Mouse (Mus musculus) lung, postnatal 36 days (tissue): ENCODE results near the gene 3110040M04Rik.
"Not testable (repeated sequence)": the region's sequence is repeated elsewhere in the genome, so short reads cannot be mapped to it uniquely, and the experiment has no call there.

Source experiments
- DNase-seq: peaks from one replicate; pipeline ENCODE4 v3.0.0; 2022; ENCODE audit warnings: mixed read lengths

3110040M04Rik gene

DNA sequence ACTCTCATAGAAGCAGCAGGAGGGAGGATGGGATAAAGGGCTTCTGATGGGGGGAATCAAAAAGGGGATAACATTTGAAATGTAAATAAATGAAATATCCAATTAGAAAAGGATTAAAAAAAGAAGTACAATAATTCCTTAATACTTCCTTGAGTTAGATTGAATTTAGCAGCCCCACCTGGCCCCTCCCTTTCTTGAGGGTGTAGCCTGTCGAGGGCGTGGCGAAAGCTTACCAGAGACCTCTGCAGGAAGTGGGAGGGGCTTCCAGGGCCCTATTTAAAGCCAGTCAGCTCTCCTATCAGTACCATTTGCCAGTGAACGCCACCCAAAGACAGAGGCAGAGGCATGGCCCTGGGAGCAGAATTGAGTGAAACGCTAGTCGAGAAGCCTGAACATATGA, at the start of gene 3110040M04Rik:
Gene 3110040M04Rik (plus strand): TSS at position 304 of the 400 bp plus-strand sequence.
- not testable (repeated sequence) for DNase-seq

GRCm38 (mm10) chr1:151154131-151154530, 49.8 kb upstream of the 3110040M04Rik start:
- not testable (repeated sequence) for DNase-seq

DNA sequence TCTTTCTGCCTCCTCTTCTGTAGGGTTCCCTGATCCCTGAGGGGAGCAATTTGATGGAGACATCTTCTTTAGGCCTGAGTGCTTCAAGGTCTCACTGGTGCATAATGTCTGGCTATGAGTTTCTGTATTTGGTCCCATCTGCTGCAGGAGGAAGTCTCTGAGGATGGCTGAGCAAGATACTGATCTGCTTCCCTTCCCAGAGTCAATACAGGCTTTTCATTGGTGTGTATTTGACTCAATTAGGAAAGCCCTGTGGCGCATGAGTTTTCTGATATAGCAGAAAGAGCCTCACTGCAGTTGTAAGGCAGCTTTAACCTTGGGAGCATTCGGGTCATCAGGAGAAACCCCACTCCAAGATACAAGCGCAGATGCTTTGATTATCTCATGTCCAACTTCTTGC, 47.8 kb upstream of the 3110040M04Rik start:
- no peak for DNase-seq

DNA sequence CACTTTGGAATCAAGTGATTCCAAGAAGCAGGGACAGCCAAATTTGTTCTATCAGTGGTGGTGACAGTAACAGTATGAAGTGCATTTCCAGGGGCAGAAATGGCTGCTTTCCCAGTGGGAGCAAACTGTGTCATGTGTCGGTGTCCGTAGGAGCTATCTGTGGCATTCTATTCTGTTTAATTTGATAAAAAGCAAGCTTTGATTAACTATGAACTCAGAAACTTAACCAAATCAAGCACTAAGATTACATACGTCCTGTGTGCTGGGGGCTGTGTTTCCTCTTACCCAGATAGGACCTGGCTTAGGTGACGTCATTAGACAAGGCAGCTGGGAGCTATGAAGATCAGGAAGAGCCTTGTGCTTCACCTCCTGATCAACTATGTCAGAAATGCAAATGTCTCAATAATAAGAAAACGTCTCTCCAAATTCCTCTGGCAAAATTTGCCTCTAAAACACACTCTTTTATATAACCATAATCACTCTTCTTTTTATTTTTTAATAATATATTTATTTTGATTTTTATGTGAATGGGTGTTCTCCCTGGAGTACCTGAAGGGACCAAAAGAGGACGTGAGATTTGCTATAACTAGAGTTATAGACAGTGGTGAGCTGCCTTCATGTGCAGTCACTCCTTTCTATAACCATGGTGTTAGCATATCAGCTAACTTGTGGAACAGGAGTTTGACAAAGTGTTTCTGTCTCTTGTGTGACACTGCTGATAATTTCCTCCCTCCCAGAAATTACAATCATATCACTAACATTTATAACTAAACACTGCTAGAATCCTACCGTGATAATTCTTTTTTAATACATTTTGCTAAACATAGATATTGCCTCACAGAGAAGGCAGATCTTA, 46.9 kb upstream of the 3110040M04Rik start:
- DNase-seq: no peak

DNA sequence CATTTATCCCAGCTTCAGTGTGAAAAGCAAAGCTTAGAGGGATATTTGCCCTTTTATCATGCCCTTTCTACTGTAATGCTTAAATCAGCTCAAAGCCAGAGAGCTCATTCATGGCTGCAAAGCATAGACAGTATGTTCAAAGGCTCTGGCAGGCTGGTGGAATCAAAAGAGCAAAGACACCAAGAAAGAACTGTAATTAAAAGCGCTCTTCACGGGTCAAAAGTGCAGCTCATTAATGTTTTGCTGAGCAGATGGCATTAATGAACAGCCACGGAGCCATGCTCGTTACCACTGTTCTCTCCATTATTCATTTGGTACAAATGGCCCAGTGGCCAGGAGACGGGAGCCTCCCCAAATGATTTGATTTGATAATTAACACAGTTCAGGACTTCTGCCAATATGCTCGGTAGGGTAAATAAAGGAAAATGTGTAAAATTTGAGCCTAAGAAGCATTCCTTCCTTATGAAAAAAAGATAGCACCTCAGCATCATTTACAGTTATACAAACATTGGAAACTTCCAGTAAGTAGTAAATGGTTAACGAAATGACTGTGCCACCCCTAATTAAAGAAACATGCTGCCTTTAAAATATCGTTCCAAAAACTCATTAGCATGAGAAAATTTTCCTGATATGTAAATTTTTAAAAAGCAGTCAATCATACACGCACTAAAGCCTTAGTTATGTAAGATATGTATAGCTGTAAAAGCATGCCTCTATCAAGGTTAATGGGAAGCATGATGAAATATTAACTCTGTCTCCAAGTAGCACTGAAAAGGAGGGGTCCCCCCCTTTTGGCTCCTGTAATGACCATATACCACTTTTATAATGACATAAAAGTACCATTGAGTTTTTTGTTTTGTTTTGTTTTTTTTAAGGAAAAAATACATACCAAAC, 45.7 kb upstream of the 3110040M04Rik start:
- no peak for DNase-seq

GRCm38 (mm10) chr1:151158857-151159510, 44.9 kb upstream of the 3110040M04Rik start:
- DNase-seq: no peak

DNA sequence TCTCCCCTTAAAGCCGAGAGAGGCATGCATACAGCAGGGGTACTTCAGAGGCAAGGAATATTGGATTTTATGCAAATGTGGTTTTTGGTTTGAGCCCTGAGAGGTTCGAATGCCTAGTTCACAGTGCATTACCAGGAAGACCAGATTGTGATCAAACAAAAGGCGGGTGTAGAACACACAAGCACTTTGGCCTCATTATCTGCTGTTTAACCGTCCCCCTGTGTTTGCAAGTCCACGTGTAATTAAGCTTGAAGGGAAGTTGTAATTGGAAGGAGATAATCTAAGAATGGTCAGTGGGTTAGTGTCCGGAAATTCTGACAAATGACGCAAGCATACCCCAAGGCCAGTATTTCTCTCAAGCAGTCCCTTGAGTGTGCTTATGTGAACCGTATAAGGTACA, 37.9 kb upstream of the 3110040M04Rik start:
- no peak for DNase-seq

DNA sequence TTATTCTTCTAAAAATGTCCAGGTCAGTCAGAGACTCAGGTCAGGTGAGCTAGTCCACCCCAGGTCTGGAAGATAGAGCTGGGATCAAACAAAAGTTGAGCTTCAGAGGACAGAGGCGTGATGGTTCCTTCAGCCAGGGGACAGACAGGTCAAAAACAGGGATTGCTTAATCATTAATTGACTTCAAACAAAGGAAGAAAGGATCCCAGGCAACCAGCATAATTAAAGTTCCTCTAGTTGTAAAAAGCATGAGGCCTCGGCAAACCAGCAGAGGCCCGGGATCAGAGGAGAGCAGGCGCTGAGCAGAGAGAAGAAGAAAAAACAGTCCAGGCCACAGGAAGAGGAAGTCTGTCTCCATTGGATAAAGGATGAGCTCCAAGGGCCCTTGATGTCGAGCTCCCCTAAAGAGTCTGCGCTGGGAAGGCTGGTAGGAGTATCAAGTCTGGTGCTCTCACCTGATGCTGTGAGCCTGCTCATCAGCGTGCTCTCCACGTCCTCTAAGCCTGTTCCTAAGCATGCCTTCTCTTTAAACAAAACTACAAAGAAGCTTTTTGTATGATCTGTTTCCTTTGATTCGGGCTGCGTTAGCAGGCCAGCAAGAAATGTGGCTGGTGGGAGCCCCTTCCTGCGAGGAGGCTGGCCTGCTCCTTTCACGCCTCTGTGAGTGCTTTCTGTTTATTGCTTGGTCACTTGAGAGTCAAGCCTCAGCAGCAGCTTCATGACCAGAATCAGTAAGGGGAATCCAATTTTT, 36.4 kb upstream of the 3110040M04Rik start:
- DNase-seq: no peak

DNA sequence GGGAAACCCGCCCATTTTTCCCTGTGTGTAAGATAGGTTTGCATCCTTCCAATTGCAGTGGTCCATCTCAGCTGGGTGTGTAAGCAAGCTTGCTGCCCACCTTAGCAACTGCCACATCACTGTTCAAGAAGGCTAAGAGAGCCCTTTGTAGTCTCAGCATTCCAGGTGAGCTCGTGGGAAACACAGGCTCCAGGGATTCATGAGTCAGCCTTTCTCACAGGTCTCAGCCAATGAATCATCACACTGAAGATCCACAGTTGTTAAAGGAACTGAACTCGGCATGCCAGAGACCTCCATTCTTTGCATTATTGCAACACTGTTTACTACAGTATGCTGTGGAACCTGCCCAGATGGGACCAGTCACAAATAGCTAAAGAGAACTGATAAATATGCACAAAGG, 35.3 kb upstream of the 3110040M04Rik start:
- DNase-seq: no peak

DNA sequence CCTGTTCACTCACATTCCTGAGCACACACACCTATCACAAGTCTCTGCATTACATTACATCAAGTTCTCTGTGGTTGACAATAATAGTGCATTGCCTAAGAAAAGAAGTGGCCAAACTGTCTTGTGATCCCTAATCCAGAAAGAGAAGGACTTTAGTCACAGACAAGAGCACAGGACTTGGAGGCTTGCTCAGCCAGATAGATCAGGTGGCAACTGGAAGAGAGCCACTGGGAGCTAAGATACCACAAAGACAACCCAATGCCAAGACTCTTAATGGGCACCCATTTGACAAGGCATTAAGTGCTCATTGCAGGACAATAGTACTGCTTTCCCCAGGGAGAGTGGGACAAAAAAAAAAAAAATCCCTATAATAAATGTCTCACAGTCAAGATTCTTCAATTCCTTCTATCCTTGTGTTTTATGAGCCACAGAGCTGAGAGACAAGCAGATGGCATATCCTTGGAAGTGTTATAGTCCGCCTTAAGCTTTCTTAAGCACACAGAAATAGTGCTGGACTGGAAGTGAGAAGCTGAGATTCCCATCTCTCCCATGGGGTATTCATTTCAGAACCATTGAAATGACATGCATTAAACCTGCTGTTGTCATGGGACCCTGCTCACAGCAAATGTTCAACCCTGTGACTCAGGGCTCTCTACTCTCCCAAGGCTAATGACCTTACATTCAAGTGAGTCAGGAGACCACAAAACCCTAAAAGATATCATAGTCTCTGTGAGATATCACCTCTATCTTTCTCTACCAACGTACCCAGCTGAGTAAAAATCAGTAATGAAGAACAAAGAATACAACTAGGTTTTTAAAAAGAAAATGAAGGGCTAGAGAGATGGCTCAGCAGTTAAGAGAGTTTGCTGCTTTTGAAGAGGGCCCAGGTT, 32.1 kb upstream of the 3110040M04Rik start:
- peak; percentile 13 for DNase-seq

DNA sequence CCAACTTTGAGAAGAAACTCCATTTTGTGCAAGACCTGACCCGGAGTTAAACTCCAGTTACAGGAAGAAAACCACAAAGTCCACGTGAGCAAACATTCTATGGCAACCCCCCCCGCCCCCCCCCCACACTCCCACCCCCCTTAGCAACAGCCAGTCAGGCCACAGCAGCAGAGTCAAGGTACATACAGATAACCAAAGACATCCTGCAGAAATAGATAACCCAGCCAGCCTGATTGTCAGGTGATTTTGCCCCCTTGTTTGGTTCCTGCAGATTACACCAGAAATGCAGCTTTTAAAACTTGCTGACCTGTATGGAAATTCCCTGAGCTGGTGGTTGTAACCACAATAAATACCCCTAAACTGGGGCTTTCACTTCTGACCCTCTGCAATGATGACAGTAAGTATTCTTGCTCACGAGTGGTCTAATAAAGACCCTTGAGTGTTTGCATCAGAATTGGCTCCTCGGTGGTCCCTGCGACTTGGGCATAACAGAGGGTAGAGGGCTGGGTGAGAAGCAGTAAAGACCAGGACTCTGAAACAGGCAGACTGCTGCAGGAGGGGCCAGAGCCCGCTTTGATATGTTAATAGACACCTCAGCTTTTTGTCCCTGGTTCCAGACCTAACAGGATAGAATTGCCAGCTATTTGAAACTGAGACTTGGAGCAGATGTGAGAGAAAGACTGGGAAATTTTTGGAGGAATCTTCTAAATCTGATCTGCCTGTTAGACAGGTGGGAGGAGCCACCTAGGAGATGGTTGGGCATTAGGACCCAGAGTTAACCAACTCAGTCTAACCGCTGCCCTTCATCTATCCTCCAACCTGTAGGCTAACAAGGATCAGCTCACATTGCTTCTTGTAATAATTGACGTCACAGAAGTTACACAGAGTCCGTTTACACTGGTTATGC, 26.6 kb upstream of the 3110040M04Rik start:
- DNase-seq: no peak

- peak; percentile 53 for DNase-seq
Observed at GRCm38 (mm10) chr1:151177937-151178271, 26.0 kb upstream of the 3110040M04Rik start.

- no peak for DNase-seq
Observed at GRCm38 (mm10) chr1:151178505-151179083, 25.3 kb upstream of the 3110040M04Rik start.

- DNase-seq: no peak
Observed at GRCm38 (mm10) chr1:151180167-151180566, 23.8 kb upstream of the 3110040M04Rik start.

DNA sequence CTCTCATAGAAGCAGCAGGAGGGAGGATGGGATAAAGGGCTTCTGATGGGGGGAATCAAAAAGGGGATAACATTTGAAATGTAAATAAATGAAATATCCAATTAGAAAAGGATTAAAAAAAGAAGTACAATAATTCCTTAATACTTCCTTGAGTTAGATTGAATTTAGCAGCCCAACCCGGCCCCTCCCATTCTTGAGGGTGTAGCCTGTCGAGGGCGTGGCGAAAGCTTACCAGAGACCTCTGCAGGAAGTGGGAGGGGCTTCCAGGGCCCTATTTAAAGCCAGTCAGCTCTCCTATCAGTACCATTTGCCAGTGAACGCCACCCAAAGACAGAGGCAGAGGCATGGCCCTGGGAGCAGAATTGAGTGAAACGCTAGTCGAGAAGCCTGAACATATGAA, 21.7 kb upstream of the 3110040M04Rik start, which contains the start of gene Gm47985:
Gene Gm47985 (plus strand): TSS at position 272 of the 400 bp plus-strand sequence.
- not testable (repeated sequence) for DNase-seq

GRCm38 (mm10) chr1:151186186-151186585, 17.7 kb upstream of the 3110040M04Rik start:
- not testable (repeated sequence) for DNase-seq

GRCm38 (mm10) chr1:151186879-151187424, 17.0 kb upstream of the 3110040M04Rik start:
- not testable (repeated sequence) for DNase-seq

DNA sequence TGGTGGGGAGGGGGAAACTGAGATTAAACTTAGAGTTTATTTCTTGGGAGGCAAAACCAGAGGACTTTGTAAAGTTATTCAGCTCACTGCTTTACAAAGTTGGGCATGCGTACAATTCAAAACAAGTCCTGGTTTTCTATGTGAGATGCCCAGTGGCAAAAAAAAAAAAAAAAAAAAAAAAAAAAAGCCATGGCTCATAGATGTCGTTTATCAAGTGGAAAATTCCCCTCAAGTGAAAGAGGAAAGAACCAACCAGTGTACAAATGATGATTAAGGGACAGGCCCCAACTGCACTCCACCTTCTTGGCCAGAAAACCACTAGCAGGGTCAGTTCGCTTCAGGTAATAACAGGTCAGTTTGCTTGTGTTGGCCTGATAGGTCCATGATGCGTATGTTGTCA, 15.5 kb upstream of the 3110040M04Rik start:
- DNase-seq: no peak

DNA sequence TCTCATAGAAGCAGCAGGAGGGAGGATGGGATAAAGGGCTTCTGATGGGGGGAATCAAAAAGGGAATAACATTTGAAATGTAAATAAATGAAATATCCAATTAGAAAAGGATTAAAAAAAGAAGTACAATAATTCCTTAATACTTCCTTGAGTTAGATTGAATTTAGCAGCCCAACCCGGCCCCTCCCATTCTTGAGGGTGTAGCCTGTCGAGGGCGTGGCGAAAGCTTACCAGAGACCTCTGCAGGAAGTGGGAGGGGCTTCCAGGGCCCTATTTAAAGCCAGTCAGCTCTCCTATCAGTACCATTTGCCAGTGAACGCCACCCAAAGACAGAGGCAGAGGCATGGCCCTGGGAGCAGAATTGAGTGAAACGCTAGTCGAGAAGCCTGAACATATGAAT, 11.8 kb upstream of the 3110040M04Rik start, which contains the start of gene Gm8947:
Gene Gm8947 (plus strand): TSS at position 302 of the 400 bp plus-strand sequence.
- DNase-seq: not testable (repeated sequence)
